Mouse (Mus musculus) heart, postnatal 36 days (tissue): ENCODE measurements around the gene Stk10. TPM values are rescaled to one million over a fixed set of nuclear protein-coding genes. Genes with fewer than 3 reads are reported as not detected.

ENCODE experiments used
- DNase-seq, 2 experiments: peaks; one replicate each; pipeline ENCODE4 v3.0.0; 2021 to 2022
- intact Hi-C: fragments of 180-260 bp; cut with DNase I; formaldehyde crosslinking; loops from one replicate; pipeline ENCODE4 v1.15.1; 2025
- total RNA-seq, 2 experiments: library from RNA; stranded (reverse); gene quantifications; 2 replicates each; pipeline ENCODE4 v1.2.3; 2021

Gene Stk10
- total RNA-seq, 2 experiments from 2014 or later = 8.9 to 9.7 TPM

GRCm38 (mm10) chr11:32563660-32564059 is 30.6 kb downstream of the Stk10 start:
- no peak for DNase-seq
- intact Hi-C loops = no loop called here

DNA sequence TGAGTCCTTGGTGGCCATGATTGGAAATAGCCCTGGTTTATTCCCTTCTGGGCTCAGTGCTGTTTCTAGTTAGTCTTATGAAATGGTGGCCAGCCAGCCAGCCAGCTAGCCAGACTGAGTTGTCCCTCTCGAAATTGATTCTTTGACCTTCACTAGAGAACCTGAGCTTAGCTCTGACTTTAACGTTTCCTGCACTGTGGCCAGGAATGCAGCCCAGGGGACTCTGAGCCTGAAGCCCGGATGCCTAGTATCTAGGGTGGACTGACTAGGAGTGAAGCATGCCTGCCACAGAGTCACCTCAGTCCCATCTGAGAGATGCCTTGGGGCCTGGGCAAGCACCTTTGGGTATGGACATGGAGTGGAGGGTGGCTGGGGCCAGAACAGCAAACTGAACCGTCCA is 31.5 kb downstream of the Stk10 start:
- intact Hi-C loops = no loop called here
- DNase-seq = no peak

GRCm38 (mm10) chr11:32565088-32565487 is 32.0 kb downstream of the Stk10 start:
- intact Hi-C loops = no loop called here

GRCm38 (mm10) chr11:32566184-32566583 is 33.1 kb downstream of the Stk10 start:
- intact Hi-C loops = loop anchor here (2.0 kb wide), 1 partner anchor 27 kb away; no protein-coding TSS in a partner anchor
- no peak for DNase-seq

More at GRCm38 (mm10) chr11:32565088-32565487, 32.0 kb downstream of the Stk10 start:
- peak in 1 of 2 experiments; percentile 56 for DNase-seq

DNA sequence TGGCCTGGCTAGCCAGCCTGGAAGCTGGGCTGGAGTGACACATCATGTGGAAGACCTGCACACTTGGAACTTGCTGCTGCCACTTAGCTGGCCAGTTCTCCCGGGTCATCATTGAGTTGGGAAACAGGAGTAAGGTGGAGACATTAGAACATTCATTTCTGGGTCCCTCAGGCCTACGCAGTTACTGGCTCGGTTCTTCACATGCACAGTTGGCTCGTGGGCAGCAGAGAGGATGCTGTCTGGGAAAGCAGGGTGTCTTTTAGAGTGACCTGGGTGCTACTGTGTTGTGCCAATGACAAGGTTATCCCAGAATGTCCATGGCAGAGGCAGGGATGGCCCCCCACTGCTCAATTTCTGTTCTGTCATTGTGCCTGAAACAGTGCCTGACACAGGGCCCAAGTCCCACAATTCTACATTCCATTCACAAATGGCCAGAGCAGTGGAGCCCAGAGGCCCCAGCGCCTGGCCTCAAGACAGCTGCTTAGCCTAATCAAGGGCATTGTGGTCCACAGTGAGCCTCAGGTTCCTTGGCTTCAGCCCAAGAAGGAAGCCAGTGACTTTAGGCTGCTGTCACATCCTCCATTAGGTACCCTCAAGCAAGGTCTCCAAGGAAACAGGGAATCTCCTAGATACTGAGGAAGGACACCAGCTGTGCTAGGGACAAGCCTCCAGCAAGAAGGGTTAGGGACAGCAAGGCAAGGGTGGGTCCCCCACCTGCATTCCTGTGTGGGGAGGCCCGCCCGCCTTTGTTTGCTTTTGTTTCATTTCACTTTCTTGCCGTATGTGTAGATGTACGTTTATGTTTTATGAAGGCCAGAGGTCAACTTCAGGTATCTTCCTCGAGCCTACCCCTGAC is 34.1 kb downstream of the Stk10 start:
- no peak for DNase-seq
- intact Hi-C loops = loop anchor here (2.0 kb wide), 1 partner anchor 28 kb away; no protein-coding TSS in a partner anchor

- DNase-seq = no peak
- intact Hi-C loops = no loop called here
Measured at GRCm38 (mm10) chr11:32568060-32568459, 35.0 kb downstream of the Stk10 start.

DNA sequence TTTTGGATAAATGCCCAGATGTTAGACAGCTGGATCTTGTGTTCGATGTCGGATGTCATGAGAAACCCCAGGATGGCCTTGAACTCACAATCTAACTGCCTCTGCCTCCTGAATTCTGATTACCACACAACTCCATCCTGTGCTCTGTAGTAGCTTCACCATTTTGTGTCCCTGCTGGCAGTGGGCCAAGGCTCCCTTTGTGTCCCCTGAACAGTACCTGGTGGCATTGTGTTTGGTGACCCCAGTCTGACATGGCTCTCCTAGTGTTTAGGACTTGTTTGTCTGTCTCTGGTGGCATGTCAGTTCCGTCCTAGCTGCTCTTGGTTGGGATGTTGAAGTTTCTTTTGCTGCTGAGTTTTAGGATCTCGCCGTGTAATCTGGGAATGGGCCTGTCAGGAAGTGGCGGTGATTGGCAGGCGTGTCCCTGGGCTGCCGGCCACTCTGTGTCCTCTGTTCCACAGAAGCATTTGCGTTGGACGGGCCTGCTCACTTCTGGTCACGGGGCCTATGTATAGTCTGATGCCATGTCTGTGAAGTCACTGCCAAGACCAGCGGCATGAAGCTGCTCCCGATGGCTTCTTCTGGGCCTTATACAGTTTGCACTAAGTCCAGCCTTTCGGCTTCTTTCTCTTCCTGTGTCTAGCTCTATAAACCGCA is 35.7 kb downstream of the Stk10 start:
- no peak for DNase-seq
- intact Hi-C loops = no loop called here

DNA sequence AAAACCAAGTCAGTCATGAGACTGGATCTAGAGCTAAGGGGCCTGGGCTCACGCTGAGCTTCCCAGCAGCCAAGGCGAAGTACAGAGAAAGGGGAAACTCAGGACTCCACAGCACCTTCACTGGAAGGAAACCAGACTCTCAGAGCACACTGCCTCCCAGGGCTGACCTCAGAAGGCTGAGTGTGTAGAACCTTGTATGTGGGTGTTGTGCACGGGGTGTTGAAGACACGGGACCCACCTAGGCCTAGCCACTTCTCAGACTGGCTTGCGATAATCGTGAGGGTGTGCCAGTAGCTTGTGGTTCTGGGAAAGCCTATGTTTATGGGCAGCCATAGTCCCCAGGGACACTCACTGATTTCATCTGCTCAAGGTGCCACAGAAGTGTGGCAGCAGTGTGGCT is 38.0 kb downstream of the Stk10 start:
- intact Hi-C loops = no loop called here
- DNase-seq = peak in 1 of 2 experiments; percentile 2

GRCm38 (mm10) chr11:32573669-32574068 is 40.6 kb downstream of the Stk10 start:
- intact Hi-C loops = no loop called here
- no peak for DNase-seq

DNA sequence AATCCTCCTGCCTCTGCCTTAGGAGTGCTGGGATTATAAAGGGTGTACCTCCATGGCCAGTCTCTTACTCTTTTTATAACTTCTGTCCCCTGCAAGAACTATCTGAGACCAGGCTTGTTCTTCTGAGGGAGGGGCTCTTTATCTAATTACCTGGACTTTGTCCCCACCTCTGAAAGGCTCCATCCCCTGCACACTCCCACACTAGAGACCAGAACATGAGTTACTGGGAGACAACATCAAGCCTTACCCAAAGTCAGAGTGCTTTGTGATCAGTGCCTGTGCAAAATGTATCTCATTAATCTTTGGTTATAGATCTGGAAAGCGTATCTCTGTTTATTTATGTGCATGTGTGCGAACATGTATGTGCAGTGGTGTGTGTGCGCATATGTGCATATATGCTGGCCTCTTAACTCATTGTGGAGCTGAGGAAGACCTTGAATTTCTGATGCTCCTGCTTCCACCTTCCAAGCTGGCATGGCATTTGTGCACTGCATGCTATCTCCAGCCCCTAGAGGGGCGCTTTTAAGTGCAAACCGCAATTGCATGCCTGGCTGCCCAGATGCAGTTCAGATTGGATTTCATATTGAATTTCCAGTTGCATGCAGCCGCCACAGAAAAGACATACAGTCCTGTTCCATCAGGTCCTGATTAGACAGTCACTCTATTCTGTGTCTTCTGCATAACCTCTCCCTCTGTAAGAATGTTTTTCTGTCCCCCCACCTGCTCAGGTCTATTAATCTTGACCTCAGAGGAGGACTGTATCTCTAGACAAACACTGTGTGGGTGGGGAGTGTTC is 43.1 kb downstream of the Stk10 start:
- intact Hi-C loops = no loop called here
- DNase-seq = no peak

DNA sequence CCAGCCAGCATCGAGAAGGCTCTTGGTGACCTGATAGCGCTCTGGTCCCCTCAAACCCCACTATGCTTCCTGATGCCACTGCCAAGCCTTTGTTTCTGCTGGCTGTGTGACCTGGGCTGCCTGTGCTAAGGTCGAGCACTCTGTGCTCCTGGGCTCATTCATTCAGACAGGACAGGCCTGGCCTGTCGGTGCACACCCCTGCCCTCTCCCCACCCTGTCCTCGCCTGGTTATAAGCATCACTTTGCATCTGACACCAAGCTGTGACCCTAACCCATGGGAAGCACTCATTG is 43.6 kb downstream of the Stk10 start:
- intact Hi-C loops = no loop called here
- no peak for DNase-seq

DNA sequence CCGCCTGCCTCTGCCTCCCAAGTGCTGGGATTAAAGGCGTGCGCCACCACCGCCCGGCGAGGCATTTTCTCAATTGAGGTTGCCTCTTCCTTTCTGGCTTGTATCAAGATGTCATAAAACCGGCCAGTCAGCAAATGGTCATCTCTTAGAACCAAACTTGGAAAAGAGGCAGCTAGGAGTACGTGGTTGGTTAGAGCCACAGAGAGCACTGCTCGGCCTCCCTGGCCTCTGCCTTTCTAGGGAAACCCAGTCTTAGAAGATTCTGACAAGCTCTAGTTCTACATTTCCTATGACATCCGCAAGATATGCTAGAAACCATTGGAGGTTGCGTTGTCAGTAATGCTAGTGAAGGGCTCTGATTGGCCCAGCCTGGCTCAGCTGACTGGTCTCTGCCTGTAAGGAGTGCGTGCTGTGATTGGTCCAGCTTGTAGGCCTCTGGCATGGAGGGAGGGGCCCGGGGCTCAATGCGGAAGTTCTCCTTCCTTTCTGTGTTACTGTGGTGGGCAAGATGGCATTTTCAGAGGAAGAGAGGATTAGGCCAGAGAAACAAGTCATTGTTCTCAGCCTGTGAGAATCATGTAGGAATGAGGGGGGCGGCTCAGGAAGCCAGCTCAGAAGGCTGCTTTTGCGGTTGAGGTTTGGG is 47.3 kb downstream of the Stk10 start:
- intact Hi-C loops = no loop called here

DNA sequence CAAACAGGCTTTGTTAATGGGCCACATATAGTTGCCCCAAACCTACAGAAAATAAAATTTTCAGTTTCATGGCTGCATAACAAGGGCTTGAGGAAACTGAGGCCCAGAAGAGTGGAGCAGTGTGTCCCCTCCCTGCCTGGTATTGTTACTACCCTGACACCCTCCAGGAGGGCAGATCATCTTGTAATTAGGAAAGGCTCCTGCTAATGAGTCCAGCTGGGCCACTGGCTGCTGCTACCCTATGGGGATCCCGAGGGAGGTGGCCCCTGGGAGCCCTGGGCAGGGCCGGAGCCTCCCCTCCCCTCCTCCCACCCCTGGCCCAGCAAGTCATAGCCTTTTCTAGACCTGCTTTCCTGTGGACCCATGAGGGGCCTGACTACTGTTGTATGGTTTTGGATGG is 47.9 kb downstream of the Stk10 start:
- intact Hi-C loops = no loop called here

More for the DNA sequence above, 47.3 kb downstream of the Stk10 start:
- DNase-seq = peak in 1 of 2 experiments; percentile 28

DNA sequence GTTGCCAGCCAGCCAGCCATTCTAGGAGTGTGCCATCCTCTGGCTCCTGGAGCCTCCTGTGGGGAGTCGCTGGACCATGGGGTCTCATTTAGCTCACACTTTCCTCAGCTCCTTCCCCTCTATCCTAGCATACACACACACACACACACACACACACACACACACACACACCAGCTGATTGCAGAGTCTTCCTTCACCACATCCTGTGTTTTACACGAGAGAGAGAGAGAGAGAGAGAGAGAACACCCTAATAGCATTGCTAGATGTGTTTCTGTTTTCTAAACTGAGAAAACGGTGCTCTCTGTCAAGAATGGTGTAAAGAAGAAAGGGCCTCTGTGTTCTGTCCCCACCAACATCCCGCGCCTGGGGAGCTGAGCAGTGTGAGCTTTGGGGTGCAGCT is 49.7 kb downstream of the Stk10 start:
- no peak for DNase-seq
- intact Hi-C loops = no loop called here

More for the DNA sequence above, 47.9 kb downstream of the Stk10 start:
- no peak for DNase-seq

DNA sequence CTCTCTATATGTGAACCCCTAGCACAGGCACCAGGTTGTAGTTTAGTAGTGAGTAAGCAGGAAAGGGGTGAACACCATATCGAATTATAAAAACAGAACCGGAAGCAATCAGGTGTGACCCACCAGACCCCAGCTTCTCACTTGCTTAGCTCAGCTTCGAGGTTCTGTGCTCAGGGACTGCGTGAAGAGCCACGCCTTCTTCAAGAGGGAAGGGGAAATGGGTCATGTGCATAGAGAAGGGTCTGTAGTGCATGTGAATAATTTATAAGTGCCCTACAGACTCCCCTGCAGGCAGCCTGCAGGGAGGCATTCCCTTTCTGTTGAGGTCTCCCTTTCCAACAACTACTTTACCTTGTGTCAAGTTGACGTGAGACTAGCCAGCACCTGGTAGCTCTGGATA is 52.9 kb downstream of the Stk10 start:
- no peak for DNase-seq
- intact Hi-C loops = no loop called here

DNA sequence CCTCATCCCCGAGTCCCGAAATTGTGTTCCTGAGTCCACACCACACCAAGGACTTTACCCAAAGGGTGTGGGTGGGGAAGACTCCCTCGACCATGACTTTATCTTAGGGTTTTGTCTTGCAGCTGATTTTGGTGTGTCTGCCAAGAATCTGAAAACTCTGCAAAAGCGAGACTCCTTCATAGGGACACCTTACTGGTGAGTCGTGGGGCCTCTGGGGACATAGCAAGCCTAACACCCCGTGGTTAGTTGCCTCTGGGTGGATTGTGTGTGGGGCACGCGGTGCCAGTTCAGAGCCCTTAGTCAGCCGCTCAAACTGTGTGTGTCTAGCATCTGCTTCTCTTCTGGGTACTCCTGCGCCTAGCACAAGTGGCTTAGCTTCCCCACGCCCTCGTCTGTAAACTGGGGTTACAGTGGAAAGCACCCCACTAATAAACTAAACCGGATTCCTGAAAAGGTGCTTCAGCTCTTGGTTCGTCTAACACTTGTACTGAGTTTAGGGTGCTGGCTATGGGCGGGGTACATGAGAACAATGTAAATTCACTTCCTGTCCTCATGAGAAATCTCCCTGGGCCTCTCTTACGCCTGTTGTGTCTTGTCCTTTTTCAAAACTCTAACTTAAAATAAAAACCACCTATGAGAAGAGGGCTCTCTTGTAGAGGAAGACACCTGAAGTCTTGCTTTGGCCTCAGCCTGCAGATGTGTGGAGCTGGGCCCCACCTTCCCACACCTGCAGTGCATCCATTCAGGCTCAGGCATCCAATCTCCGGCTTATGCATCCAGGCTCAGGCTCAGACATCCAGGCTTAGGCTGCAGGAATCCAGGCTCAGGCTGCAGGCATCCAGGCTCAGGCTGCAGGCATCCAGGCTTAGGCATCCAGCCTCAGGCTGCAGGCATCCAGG is 54.3 kb downstream of the Stk10 start:
- intact Hi-C loops = loop anchor here (1.0 to 2.0 kb wide), 3 partner anchors 57 to 245 kb away; no protein-coding TSS in a partner anchor
- DNase-seq = no peak

GRCm38 (mm10) chr11:32588090-32588891 is 55.2 kb downstream of the Stk10 start:
- DNase-seq = peak; percentile 84 to 88

GRCm38 (mm10) chr11:32588892-32589172 is 55.7 kb downstream of the Stk10 start:
- no peak for DNase-seq
- intact Hi-C loops = loop anchor here (1.0 to 2.0 kb wide), 3 partner anchors 59 to 246 kb away; no protein-coding TSS in a partner anchor

More at GRCm38 (mm10) chr11:32588090-32588891, 55.2 kb downstream of the Stk10 start:
- intact Hi-C loops = loop anchor here (1.0 to 2.0 kb wide), 3 partner anchors 58 to 245 kb away; no protein-coding TSS in a partner anchor

GRCm38 (mm10) chr11:32589201-32589600 is 56.1 kb downstream of the Stk10 start:
- intact Hi-C loops = loop anchor here (2.0 kb wide), 1 partner anchor 246 kb away; no protein-coding TSS in a partner anchor
- DNase-seq = no peak
